Mouse (Mus musculus) WW6 (cell line): ENCODE data around the gene Abca12.

Source experiments
- DNase-seq: peaks from one replicate; pipeline ENCODE4 v3.0.0-alpha.2; 2013; ENCODE audit warnings: low read depth, low spot score

Gene Abca12

GRCm38 (mm10) chr1:71195333-71195732, 219.4 kb downstream of the Abca12 start:
- no peak for DNase-seq

- DNase-seq = no peak
These were observed 220.8 kb downstream of the Abca12 start for GRCm38 (mm10) chr1:71193931-71194330.
